Mouse (Mus musculus) left cerebral cortex, adult 18-20 months (tissue): ENCODE results near the gene Cbx7. TPM values are rescaled to one million over a fixed set of nuclear protein-coding genes. Genes with fewer than 3 reads are reported as not detected.
A peak's percentile ranks its signal among the peaks of the same experiment; 100 is the strongest.
"Not testable (repeated sequence)": the region's sequence is repeated elsewhere in the genome, so short reads cannot be mapped to it uniquely, and the experiment has no call there.

Experiments used
- DNase-seq, 2 experiments: peaks; one replicate each; pipeline ENCODE4 v3.0.0; 2021 to 2022; ENCODE audit warnings: low spot score in 2 of 2, mixed read lengths in 1 of 2
- total RNA-seq, 2 experiments: library from RNA; stranded (reverse); gene quantifications; 2 replicates each; pipeline ENCODE4 v1.2.3; 2021

Gene Cbx7
- total RNA-seq, 2 experiments from 2014 or later = 59.6 to 61.7 TPM

DNA sequence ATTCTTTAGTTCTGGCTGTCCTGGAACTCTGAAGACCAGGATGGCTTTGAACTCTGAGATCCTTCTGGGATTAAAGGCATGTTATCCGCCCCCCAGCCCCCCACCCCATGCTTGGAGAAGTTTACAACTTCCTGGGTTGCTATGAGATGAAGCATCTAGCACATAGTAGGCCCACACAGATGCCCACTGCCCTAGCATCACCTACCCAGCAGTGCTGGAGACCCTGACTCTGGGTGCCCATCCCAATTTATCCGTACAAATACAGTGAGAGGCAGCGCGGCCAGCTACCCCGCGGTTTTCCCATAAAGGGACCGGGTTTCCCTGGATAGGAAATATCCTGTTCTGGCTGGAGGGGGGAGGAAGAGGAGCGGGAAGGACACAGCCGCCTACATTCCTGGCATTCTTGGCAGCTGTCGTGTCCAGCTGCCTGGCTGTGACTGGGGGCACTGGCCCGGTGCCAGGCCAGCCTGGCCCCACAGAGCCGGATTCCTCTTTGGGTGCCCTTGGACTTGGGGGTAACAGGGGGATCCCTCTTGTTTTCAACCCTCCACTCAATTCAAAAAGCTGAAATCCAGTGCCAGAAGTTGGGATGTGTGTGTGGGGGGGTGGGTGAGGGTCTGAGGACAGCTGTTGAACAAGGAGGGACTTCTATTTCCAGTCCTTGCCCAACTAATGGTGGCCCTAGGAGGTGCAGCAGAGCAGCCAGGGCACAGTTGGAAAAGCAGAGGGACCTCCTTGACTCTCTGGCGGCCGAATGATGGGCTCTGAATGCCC lies 19.0 kb downstream of the Cbx7 start:
- no peak for DNase-seq

DNA sequence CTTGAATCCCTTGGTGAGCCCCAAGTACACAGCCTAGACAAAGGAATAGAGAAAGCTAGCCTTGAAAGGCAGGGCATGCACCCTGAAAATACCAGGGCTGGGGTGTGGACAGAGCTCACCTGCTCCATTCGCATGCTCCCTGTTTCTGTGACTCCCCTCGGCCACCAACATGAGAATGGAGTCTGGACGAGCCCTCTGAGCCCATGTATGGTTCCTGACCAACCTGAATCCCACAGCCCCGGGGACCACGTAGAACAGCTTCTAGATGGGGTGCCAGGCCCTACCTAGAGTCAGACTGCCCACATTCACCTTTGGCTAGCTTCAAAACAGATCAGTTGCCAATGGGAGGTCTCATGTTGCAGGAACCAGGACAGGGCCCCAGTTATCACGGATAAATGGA lies 19.7 kb downstream of the Cbx7 start:
- DNase-seq = no peak

DNA sequence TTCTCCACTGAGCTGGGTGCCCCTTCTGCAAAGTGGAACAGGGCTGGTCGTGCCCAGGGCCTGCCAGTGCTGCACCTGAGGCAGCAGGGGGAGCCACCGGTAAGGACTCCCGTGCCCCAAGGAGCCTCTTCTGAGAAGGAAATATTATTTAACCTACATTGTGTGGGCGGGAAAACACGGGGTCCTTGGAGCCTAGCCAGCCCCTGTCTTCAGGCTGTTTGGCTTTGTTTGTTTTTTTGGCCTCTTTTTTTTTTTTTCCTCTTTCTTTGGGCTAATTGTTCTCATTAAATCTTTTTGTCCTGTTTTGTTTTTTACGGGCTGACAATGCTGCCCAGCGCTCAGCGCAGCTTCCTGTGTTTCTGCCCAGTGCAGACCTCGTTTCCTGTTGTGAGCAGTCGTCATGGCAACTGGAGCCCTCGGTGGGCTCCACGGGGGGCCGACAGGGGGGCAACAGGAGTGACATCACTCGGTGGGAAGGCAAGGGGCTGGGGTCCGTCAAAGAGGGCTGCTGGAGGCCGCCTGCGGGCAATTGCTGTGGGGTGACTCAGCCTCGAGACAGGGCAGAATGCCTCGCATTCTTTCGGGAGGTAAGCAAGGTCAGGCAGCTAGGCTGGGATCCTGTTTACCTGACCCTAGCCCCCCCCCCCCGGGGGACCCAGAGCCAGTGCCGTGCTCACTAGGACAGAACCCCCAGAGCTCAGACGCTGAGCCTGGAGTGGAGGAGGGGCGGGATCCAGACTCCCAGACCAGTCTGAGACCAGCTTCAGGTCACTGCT lies 20.5 kb downstream of the Cbx7 start:
- peak; percentile 50 to 52 for DNase-seq

DNA sequence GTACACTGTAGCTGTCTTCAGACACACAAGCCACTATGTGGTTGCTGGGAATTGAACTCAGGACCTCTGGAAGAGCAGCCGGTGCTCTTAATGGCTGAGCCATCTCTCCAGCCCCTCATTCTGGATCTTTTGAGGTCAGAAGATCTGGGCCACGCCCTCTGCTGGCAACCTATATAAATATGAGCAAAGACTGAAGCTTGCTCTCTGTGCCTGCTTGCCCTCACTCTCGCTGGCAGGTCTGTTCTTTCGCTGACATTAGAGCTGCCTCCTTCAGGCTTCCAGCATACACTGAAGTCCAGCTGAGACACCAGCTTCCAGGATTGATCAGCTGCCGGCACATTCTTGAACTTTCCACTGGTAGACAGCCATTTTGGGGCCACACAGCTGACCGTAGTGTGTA lies 23.2 kb downstream of the Cbx7 start:
- DNase-seq = no peak

DNA sequence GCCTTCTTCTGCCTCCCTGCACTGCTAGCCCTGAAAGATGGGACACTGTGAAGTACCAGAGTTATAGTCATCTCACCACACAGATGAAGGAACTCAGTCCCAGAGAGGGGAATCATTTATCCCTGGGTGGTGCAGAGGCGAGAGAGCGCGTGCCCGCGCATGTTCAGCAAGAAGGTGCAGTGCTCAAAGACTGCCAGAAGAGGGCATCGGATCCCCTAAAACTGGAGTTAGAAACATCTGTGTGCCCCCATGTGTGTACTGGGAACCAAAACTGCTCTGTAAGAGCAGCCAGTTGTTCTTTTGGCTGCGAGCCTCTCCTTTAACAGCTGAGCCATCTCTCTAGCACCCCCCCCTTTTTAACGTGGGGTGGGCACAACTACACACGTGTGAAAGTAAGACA lies 24.1 kb downstream of the Cbx7 start:
- no peak for DNase-seq

DNA sequence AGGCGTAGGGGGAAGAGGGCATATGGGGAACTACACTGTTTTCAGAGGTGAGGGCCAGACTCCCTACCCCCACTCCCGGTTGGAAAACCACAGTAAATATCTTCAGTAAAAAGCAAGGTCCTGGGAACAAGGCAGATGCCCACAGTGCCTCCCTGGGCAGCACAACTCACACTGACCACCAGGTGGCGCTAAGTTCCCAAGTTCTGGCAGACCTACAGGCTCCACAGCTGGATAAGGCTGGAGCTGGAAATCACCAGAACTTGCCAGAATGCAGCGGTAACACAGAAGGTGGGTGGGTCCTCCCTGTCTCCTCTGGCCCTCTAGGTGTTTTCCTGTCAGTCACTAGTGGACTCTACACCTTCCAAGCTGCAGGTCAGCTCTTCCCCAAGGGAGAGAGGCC lies 24.9 kb downstream of the Cbx7 start:
- DNase-seq = peak; percentile 85 to 95

DNA sequence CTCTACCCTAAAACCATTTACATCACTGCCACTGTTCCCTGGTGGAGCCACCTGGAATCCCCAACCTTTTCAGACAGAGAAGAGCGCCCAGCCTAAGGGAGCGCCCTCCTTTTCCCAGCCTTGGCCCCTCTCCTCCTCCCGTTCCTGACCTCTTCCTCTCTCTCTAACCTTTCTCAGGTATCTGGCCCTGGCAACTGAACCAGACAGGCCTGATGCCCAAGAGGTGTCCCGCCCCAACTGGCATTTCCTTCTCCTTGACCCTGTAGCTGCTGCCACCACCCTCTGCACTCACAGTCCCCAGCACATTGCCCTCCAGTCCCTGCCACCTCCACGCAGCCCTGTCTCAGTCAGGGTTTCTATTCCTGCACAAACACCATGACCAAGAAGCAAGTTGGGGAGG lies 26.0 kb downstream of the Cbx7 start:
- no peak for DNase-seq

DNA sequence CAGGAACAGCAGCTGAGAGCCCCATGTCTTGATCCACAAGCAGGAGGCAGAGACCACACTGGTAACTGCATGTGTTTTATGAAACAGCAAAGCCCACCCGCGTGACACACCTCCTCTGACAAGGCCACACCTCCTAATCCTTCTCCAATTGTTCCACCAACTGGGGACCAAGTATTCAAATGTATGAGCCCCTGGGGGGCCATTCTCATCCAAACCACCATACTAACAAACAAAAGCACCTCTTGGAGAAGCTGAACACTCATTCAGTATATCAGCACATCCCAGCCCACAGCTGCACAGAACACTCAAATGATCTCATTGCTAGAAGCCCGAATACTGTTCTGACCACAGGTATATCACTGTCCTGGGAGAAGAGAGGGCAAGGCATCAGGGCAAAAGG lies 27.3 kb downstream of the Cbx7 start:
- DNase-seq = no peak

DNA sequence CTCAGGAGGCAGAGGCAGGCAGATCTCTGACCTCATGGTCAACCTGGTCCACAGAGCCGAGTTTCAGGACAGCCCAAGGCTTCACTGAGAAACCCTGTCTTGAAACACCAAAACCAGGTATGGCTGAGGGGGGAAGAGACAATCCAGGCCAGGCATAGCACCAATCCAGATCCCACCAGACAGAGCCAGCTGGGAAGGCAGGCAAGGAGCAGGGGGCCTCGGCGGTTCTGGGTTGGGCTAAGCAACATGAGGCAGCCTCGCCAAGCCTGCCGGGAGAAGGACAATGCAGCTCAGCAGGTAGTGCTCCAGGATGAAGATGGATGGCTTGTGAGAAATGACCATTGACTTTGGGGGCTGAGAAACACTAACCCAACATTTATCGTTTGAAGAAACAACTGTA lies 28.4 kb downstream of the Cbx7 start:
- DNase-seq = no peak

DNA sequence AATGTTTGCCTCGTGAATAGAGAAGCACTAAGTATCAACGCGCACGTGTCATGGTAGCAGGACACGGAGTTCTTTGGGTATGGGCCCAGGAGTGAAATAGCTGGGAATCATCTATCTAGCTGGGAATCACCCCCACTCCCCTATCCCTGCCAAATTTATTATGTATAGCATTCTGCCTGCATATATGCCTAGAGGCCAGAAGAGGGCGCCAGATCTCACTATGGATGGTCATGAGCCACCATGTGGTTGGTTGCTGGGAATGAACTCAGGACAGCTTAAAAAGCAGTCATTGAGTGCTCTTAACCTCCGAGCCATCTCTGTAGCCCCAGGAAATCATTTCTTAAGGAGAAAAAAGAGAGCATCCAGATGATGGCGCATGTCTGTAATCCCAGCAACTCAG lies 30.0 kb downstream of the Cbx7 start:
- peak in 1 of 2 experiments; percentile 59 for DNase-seq

DNA sequence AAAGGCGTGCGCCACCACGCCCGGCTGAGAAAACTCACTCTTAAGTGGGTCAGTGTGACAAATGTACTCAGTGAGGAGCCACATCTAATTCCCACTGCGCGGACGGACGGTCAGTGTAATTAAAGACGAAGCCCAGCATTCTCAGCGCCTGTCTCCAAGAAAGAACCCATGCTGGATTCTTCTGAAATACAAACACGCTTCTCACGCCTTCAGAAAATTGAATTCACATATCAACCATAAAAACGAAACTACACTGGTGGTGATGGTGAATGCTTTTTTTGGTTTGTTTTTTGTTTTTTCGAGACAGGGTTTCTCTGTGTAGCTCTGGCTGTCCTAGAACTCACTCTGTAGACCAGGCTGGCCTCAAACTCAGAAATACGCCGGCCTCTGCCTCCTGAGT lies 31.0 kb downstream of the Cbx7 start:
- DNase-seq = no peak

DNA sequence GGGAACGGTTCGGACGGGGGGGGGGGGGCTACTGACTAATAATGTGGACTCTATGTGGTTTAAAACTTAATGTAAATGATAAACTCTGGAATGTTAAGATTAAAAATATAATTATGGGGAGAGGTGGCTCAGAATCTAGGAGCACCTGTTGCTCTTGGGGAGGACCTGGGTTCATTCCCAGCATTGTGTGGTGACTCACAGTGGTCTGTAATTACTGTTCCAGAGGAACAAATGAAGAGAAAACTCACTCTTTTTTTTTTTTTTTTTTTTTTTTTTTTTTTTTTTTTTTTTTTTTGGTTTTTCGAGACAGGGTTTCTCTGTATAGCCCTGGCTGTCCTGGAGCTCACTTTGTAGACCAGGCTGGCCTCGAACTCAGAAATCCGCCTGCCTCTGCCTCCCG lies 31.4 kb downstream of the Cbx7 start:
- DNase-seq = not testable (repeated sequence)

DNA sequence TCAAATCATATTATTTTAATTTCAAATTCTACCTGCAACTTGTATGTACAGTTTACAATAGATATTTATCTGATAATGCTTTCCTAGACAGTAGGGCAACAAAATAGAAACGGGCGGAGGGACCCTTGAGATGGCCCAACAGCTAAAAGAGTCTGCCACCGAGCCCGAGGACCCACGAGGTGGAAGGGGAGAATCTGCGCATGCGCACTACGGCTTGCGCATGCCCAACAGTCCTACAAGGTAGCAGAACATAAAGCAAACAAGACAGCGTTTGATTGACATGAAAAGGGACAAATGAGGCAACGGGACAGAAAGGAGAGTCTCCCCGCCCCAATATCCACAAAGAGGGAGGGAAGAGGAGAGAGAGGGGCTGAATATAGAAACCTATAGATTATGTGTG lies 31.9 kb downstream of the Cbx7 start:
- DNase-seq = no peak

DNA sequence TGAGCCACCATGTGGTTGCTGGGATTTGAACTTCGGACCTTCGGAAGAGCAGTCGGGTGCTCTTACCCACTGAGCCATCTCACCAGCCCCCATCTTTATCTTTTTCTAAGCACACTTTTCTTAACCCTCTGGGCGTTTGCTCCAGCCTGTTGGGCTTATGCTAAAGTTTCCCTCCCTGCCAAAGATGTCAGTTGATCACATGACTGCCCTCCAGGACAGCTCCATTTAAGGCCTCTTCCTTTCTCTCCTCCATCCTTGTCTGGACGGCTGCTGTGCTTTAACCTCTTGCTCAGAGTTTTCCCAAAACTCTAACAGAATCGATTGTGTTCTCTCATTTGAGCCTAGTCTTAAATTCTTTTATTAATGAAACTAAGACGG lies 34.6 kb downstream of the Cbx7 start:
- no peak for DNase-seq

DNA sequence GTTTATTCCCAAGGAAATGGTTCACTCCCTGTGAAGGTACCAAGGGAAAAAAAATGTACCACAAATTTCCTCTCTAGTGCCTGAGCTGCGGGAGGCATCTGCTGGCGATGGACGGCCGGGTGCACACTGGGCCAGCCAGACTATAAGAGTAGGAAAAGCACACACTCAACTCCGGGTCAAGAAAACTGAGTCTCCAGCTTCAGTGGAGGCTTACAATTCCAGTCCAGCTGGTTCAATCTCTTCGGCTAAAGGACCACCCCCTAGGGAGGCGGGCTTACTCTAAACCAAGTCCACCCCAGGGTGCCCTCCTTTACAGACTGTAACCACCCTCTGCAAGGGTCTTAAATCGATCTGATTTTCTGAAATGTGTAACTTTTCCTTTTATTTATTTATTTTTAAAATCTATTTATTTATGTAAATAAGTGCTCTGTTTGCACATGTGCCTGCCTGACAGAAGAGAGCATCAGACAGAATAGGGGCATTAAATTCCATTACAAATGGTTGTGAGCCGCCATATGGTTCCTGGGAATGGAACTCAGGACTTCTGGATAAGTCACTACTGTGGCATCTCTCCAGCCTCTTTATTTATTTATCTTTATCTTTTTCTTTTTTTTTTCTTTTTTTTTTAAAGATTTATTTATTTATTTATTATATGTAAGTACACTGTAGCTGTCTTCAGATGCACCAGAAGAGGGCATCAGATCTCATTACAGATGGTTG lies 35.1 kb downstream of the Cbx7 start:
- DNase-seq = no peak

DNA sequence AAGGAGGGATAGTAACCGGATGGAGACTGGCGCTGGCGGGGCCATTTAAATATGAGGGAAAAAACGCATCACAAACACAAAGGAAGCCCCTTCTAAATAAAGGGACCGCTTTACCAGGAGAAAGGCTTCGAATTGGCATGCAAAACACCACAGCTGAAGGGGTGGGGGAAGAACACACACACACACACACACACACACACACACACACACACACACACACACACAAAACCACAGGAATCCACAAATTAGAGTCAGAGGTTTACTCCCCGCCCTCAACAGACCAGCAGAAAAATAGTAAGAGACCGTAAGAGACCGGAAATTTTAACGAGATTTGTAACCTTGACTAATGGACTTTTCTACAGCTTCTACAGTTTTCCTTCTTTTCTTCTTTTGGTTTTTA lies 36.1 kb downstream of the Cbx7 start:
- no peak for DNase-seq

DNA sequence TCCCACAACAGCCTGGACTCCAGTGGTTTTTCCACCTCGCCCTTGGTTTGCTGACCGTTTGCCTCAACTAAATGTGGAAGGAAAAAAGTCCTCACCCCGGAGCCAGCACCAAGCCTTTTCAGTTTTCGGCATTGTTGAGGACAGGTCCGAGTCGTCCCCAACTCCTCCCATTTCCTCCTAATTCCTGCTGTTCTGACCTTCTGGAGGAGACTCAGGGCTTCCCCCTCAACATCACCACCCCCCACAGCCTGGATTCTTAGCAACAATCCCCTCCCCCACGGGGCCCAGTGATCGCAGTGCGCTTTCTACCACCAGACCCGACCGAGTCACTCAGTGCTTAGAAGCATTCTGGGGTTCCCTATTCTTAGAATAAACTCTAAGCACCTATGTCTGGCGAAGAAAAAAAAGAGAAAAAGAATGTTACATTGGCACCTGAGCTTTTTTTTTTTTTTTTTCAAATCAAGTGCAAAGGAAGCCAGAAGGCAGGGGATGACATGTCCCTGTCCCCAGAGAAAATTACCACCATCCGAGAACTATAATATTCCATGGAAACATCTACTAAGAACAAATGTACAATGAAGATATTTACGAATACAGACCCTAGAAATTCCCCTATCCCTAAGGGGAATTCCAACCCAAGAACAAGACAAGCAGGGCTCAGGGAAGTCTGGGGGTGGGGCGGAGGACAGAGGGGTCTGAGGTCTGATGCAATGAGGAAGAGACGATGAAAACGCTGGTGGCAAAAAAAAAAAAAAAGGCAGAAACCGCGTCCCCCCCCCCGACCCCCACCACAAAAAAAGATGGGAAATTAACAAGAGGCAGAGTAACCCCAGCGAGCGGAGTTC lies 37.0 kb downstream of the Cbx7 start:
- no peak for DNase-seq

DNA sequence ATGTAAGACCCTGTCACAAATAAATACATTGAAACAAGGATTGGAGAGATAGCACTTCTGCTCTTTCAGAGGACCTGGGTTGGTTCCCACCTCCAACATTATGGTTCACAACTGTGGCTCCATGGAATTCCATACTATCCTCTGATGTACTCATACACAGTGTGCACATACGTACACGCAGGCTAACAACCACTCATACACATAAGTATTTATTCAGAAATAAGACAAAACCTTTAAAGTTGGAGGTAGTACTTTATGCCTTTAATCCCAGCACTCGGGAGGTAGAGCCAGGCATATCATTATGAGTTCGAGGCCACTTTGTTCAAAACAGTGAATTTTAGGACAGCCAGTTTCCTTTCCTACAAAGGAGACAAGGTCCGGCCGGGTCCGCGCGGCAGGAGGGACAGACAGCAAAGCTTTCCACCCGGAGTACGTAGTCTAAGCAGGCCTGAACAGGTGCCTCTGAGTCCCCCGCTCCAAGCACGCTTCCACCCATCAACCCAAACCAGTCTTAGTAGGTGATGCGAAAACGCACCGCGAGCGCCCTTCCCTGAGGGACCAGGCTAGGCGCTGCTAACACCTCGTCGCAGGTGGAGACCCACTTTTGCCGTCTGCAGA lies 37.8 kb downstream of the Cbx7 start:
- no peak for DNase-seq

DNA sequence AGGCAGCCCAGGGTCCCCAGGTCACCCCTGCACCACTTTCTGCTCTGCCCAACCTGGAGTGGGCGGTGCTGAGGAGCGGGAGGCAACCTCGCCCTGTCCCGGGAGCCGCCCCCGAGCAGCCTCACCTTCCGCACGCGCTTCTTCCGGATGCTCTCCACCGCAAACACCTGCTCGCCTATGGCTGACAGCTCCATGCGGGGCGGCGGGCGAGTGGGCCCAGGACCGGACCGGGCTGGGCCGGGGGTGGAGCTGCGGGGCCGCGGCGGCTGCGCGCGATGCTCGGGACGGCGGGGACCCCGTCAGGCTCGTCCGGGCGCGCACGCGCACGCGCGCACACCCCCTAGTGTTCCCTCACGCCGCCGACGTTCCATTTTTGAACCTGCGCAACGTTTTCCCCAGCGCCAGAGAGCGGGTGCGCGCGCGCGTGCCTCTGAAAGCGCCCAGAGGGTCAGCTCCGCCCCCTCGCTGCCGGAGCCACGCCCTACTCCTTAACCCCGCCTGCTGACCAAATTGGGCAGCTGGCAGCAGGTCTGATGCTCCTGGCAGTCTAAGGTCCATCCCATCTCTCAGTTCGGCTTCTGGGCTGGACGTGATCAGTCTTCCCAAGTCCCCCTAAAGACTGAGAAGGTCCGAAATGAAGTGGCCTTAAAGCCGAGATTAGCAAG lies 38.5 kb downstream of the Cbx7 start:
- peak; percentile 92 to 94 for DNase-seq

DNA sequence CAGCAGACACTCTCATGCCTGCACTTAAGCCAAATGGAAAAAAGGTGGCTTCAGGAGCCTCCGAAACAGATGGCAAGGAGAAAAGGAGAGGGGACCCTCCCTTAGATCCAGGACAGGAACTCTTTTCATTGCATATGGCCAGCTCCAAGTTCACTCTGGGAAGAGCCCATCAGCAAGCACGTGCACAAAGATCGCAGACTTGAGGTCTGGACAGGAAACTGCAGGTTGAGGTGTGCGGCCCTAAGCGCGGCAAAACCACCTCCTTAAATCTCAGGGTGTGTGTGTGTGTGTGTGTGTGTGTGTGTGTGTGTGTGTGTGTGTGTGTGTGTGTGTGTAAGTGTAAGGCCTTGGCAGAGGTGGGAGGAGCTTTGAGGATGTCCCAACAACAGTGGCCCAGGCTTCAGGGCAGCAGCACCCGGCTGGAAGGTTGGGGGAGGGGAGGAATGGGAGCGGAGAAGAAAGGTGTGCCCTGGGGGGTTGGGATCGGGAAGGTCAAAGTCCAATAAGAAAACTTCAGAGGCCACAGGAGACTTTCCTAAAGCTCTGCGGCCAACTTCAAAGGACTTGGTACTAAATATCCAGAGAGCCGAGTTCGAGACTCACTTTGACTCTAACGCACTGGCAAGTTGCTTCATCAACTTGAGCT lies 39.3 kb downstream of the Cbx7 start:
- DNase-seq = no peak
